Comparison of ENCODE assay signal across 11 mouse cellular contexts in the genomic region with DNA sequence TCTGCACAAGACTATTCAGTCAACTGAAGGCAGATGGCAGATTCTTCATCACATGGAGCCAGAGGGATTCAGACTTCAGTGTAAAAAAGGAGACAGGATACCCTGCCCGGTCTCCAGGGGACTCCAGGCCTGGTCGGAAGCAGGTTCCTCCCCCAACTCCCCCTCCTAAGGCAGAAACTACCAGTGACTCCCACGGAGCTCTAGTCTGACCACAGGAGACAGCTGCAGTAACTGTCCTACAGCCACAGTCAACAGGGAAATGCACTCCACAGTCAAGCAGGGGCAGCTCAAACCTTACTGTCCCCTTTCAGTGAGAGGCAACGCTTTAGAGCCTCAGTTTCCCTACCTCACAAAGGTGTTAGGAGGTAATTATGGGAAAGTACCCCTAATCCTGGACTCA.
"Had no signal": no experiment of that assay in that cellular context is flagged by ENCODE, and none has a peak within 500 bp of the region (broad histone marks: within the 10 kb centered on the region; RNA-seq: fewer than 3 reads in every experiment).

No protein-coding gene starts in this region.

- DNase-seq: kidney, adult 2 months; kidney, postnatal 10 days; left cerebral cortex, postnatal 4 days; lung, adult 18-20 months; right cerebral cortex, postnatal 14 days; thymus, adult 2 months; thymus, postnatal 25 days had no signal

- H3K36me3 ChIP-seq: limb, embryonic 13.5 days; stomach, embryonic 15.5 days had no signal

- H3K4me3 ChIP-seq: limb, embryonic 13.5 days; neural tube, embryonic 13.5 days; stomach, embryonic 15.5 days had no signal

- H3K27ac ChIP-seq: limb, embryonic 13.5 days; liver, embryonic 14.5 days; stomach, embryonic 15.5 days had no signal

- H3K4me2 ChIP-seq: limb, embryonic 13.5 days; neural tube, embryonic 13.5 days; stomach, embryonic 15.5 days had no signal

- H3K9me3 ChIP-seq: limb, embryonic 13.5 days; neural tube, embryonic 13.5 days; stomach, embryonic 15.5 days had no signal

- H3K9ac ChIP-seq: limb, embryonic 13.5 days; liver, embryonic 14.5 days; neural tube, embryonic 13.5 days; stomach, embryonic 15.5 days had no signal

- H3K27me3 ChIP-seq: limb, embryonic 13.5 days; neural tube, embryonic 13.5 days; stomach, embryonic 15.5 days had no signal
